Mouse (Mus musculus) MEL (cell line): Measurements from ENCODE around the gene Kcnn3. TPM values are rescaled to one million over a fixed set of nuclear protein-coding genes. Genes with fewer than 3 reads are reported as not detected.

Source experiments
- DNase-seq: peaks from one replicate; pipeline ENCODE4 v3.0.0; 2011; ENCODE audit warnings: low read depth, low spot score
- H3K27ac ChIP-seq: 2 replicates; pipeline ENCODE4 v1.5.1; 2012; ENCODE audit warnings: low read depth, mild to moderate bottlenecking, control low read depth, low read length, moderate library complexity; ENCODE audit not compliant: control insufficient read depth
- H3K27me3 ChIP-seq, 2 experiments: fragments of 150-350 bp in 1 of 2; sonication (generic) in 1 of 2; 2 replicates each; pipeline ENCODE4 v1.6.1; 2012; ENCODE audit warnings: low read length in 2 of 2, mild to moderate bottlenecking in 2 of 2, improper control_type of control experiment in 1 of 2, moderate library complexity in 1 of 2; ENCODE audit not compliant: insufficient read depth in 2 of 2, control insufficient read depth in 1 of 2
- H3K36me3 ChIP-seq, 2 experiments: 2 replicates each; pipeline ENCODE4 v1.6.1; 2012 to 2014; ENCODE audit warnings: low read length in 2 of 2, improper control_type of control experiment in 1 of 2, inconsistent platforms in 1 of 2, mild to moderate bottlenecking in 1 of 2; ENCODE audit not compliant: insufficient read depth in 2 of 2, control insufficient read depth in 1 of 2
- H3K4me1 ChIP-seq, 2 experiments: fragments of 150-350 bp in 1 of 2; sonication (generic) in 1 of 2; 2 replicates each; pipeline ENCODE4 v1.6.1; 2012; ENCODE audit warnings: low read length in 2 of 2, improper control_type of control experiment in 1 of 2, mild to moderate bottlenecking in 1 of 2; ENCODE audit not compliant: insufficient read depth in 2 of 2, control insufficient read depth in 1 of 2
- H3K4me3 ChIP-seq, 2 experiments: fragments of 150-350 bp in 1 of 2; sonication (generic) in 1 of 2; 2 replicates each; pipeline ENCODE4 v1.5.1; 2012; ENCODE audit warnings: low read depth in 2 of 2, low read length in 2 of 2, mild to moderate bottlenecking in 2 of 2, moderate library complexity in 2 of 2, control low read depth in 1 of 2, improper control_type of control experiment in 1 of 2; ENCODE audit not compliant: control insufficient read depth in 1 of 2, insufficient read depth in 1 of 2
- H3K79me2 ChIP-seq: 2 replicates; pipeline ENCODE4 v1.6.1; 2012; ENCODE audit warnings: mild to moderate bottlenecking, low read length, moderate library complexity; ENCODE audit not compliant: control insufficient read depth, poor library complexity, insufficient read depth
- H3K9ac ChIP-seq: 2 replicates; pipeline ENCODE4 v1.6.1; 2012; ENCODE audit warnings: low read depth, mild to moderate bottlenecking, control low read depth, low read length, moderate library complexity; ENCODE audit not compliant: control insufficient read depth, poor library complexity, severe bottlenecking
- H3K9me3 ChIP-seq: fragments of 150-350 bp; sonication (generic); replicated peaks from 2 replicates; pipeline ENCODE4 v1.6.1; 2012; ENCODE audit warnings: mild to moderate bottlenecking, low read length, improper control_type of control experiment, moderate library complexity; ENCODE audit not compliant: insufficient read depth
- CHD2 ChIP-seq: IDR thresholded peaks from 2 replicates; pipeline ENCODE4 v1.6.1; 2011; ENCODE audit warnings: low read length, improper control_type of control experiment
- CTCF ChIP-seq, 3 experiments: IDR thresholded peaks in 2 of 3; conservative IDR thresholded peaks in 1 of 3; 2 replicates each; pipeline ENCODE4 v1.5.1; 2011 to 2012; ENCODE audit warnings: low read length in 3 of 3, low read depth in 2 of 3, mild to moderate bottlenecking in 2 of 3, improper control_type of control experiment in 1 of 3, inconsistent platforms in 1 of 3, mixed read lengths in 1 of 3, moderate library complexity in 1 of 3; ENCODE audit not compliant: control insufficient read depth in 1 of 3, insufficient read depth in 1 of 3, poor library complexity in 1 of 3, severe bottlenecking in 1 of 3
- E2F4 ChIP-seq: IDR thresholded peaks from 2 replicates; pipeline ENCODE4 v1.6.1; 2011; ENCODE audit warnings: low read depth, low read length, improper control_type of control experiment, borderline replicate concordance
- ELF1 ChIP-seq: IDR thresholded peaks from 2 replicates; pipeline ENCODE4 v1.6.1; 2014; ENCODE audit warnings: low read depth, mild to moderate bottlenecking, inconsistent platforms, low read length, improper control_type of control experiment, moderate library complexity
- ETS1 ChIP-seq: IDR thresholded peaks from 2 replicates; pipeline ENCODE4 v1.6.1; 2012; ENCODE audit warnings: low read depth, mild to moderate bottlenecking, inconsistent platforms, low read length, improper control_type of control experiment, moderate library complexity
- HCFC1 ChIP-seq: IDR thresholded peaks from 2 replicates; pipeline ENCODE4 v1.6.1; 2012; ENCODE audit warnings: low read depth, mild to moderate bottlenecking, inconsistent platforms, low read length, improper control_type of control experiment, moderate library complexity
- JUND ChIP-seq: IDR thresholded peaks from 2 replicates; pipeline ENCODE4 v1.6.1; 2011; ENCODE audit warnings: low read depth, mild to moderate bottlenecking, improper control_type of control experiment, low read length
- MAX ChIP-seq: IDR thresholded peaks from 2 replicates; pipeline ENCODE4 v1.6.1; 2011; ENCODE audit warnings: low read length, improper control_type of control experiment
- MAZ ChIP-seq: IDR thresholded peaks from 2 replicates; pipeline ENCODE4 v1.6.1; 2012; ENCODE audit warnings: low read depth, mild to moderate bottlenecking, inconsistent platforms, low read length, improper control_type of control experiment
- MEF2A ChIP-seq: IDR thresholded peaks from 2 replicates; pipeline ENCODE4 v1.6.1; 2014; ENCODE audit warnings: low read depth, mild to moderate bottlenecking, inconsistent platforms, low read length, improper control_type of control experiment; ENCODE audit not compliant: poor library complexity, insufficient replicate concordance, severe bottlenecking; ENCODE audit errors: extremely low read depth
- MXI1 ChIP-seq: IDR thresholded peaks from 2 replicates; pipeline ENCODE4 v1.6.1; 2011; ENCODE audit warnings: mild to moderate bottlenecking, low read depth, low read length, improper control_type of control experiment
- MYB ChIP-seq: IDR thresholded peaks from 2 replicates; pipeline ENCODE4 v1.6.1; 2011; ENCODE audit warnings: mild to moderate bottlenecking, low read depth, low read length, improper control_type of control experiment
- MYC ChIP-seq: IDR thresholded peaks from 2 replicates; pipeline ENCODE4 v1.6.1; 2011; ENCODE audit warnings: low read depth, mild to moderate bottlenecking, low read length, improper control_type of control experiment, moderate library complexity
- NELFE ChIP-seq: IDR thresholded peaks from 2 replicates; pipeline ENCODE4 v1.6.1; 2011; ENCODE audit warnings: low read depth, low read length, improper control_type of control experiment
- NRF1 ChIP-seq: IDR thresholded peaks from 2 replicates; pipeline ENCODE4 v1.6.1; 2014; ENCODE audit warnings: low read depth, mild to moderate bottlenecking, inconsistent platforms, low read length, improper control_type of control experiment, moderate library complexity; ENCODE audit not compliant: poor library complexity, insufficient read depth, severe bottlenecking
- POLR2A ChIP-seq, 2 experiments: IDR thresholded peaks; 2 replicates each; pipeline ENCODE4 v1.6.1; 2011 to 2012; ENCODE audit warnings: low read length in 2 of 2, mild to moderate bottlenecking in 2 of 2, control low read depth in 1 of 2, improper control_type of control experiment in 1 of 2, low read depth in 1 of 2, moderate library complexity in 1 of 2; ENCODE audit not compliant: control insufficient read depth in 1 of 2, insufficient read depth in 1 of 2, poor library complexity in 1 of 2
- POLR2AphosphoS5 ChIP-seq: IDR thresholded peaks from 2 replicates; pipeline ENCODE4 v1.6.1; 2012; ENCODE audit warnings: low read depth, borderline replicate concordance, mild to moderate bottlenecking, inconsistent platforms, low read length, moderate library complexity, mixed read lengths
- SIN3A ChIP-seq: IDR thresholded peaks from 2 replicates; pipeline ENCODE4 v1.6.1; 2012; ENCODE audit warnings: low read length, improper control_type of control experiment, inconsistent platforms
- TAL1 ChIP-seq: IDR thresholded peaks from 2 replicates; pipeline ENCODE4 v1.6.1; 2012; ENCODE audit warnings: mild to moderate bottlenecking, inconsistent platforms, low read length, moderate library complexity, mixed read lengths
- TBP ChIP-seq: IDR thresholded peaks from 2 replicates; pipeline ENCODE4 v1.8.0; 2011; ENCODE audit warnings: low read depth, low read length, improper control_type of control experiment
- TCF12 ChIP-seq: IDR thresholded peaks from 2 replicates; pipeline ENCODE4 v1.6.1; 2014; ENCODE audit warnings: low read depth, mild to moderate bottlenecking, inconsistent platforms, low read length, improper control_type of control experiment, moderate library complexity
- UBTF ChIP-seq: IDR thresholded peaks from 2 replicates; pipeline ENCODE4 v1.6.1; 2012; ENCODE audit warnings: low read depth, mild to moderate bottlenecking, inconsistent platforms, low read length, improper control_type of control experiment, moderate library complexity, borderline replicate concordance; ENCODE audit not compliant: insufficient read depth
- USF1 ChIP-seq: IDR thresholded peaks from 2 replicates; pipeline ENCODE4 v1.6.1; 2014; ENCODE audit warnings: low read depth, mild to moderate bottlenecking, inconsistent platforms, low read length, improper control_type of control experiment, moderate library complexity
- ZC3H11A ChIP-seq: IDR thresholded peaks from 2 replicates; pipeline ENCODE4 v1.6.1; 2012; ENCODE audit warnings: low read depth, mild to moderate bottlenecking, inconsistent platforms, low read length, improper control_type of control experiment
- ZKSCAN1 ChIP-seq: IDR thresholded peaks from 2 replicates; pipeline ENCODE4 v1.6.1; 2012; ENCODE audit warnings: low read depth, mild to moderate bottlenecking, inconsistent platforms, low read length, improper control_type of control experiment, moderate library complexity
- ZMIZ1 ChIP-seq: IDR thresholded peaks from 2 replicates; pipeline ENCODE4 v1.6.1; 2012; ENCODE audit warnings: low read depth, mild to moderate bottlenecking, inconsistent platforms, low read length, improper control_type of control experiment, moderate library complexity
- ZNF384 ChIP-seq: IDR thresholded peaks from 2 replicates; pipeline ENCODE4 v1.6.1; 2012; ENCODE audit warnings: low read depth, mild to moderate bottlenecking, inconsistent platforms, low read length, improper control_type of control experiment
- polyA plus RNA-seq, 2 experiments: library from polyadenylated mRNA; stranded (reverse) in 1 of 2; unstranded in 1 of 2; fragments of >175 nt in 1 of 2; fragments of >200 nt in 1 of 2; gene quantifications; 2 replicates each; pipeline versions ENCODE4 v1.2.1 to v1.2.4; 2012; ENCODE audit warnings: low replicate concordance in 2 of 2, low read depth in 1 of 2; ENCODE audit not compliant: insufficient read length in 2 of 2, insufficient read depth in 1 of 2, missing spikeins in 1 of 2
- total RNA-seq: library from RNA; depleted of rRNA; stranded (reverse); fragments of 300-350 nt; gene quantifications from 2 replicates; pipeline ENCODE4 v1.2.3, GENCODE M21; 2012

Kcnn3 gene
- total and polyA plus RNA-seq, 3 experiments: 0.04 TPM; not detected in 2

GRCm38 (mm10) chr3:89646813-89647255, 126.9 kb downstream of the Kcnn3 start:
- Histone ChIP-seq H3K27ac (no peak overlapping the region), H3K9me3 (no peaks in the 10 kb centered on the region), H3K4me3 (no peak overlapping the region), H3K36me3 (no peaks in the 10 kb centered on the region), H3K9ac (no peak overlapping the region), H3K27me3 (peaks cover 14 to 21% of the 10 kb centered on the region in 2 experiments), H3K4me1 (no peaks in the 10 kb centered on the region), H3K79me2 (no peaks in the 10 kb centered on the region)
- no peak for DNase-seq
- no peak for TF ChIP-seq UBTF
- no peak for TF ChIP-seq JUND
- TF ChIP-seq MYC: no peak
- no peak for TF ChIP-seq E2F4
- TF ChIP-seq MYB: no peak
- TF ChIP-seq MAX: no peak
- TF ChIP-seq CHD2: no peak
- TF ChIP-seq TAL1: no peak
- no peak for TF ChIP-seq USF1
- TF ChIP-seq TBP: no peak
- TF ChIP-seq NRF1: no peak
- no peak for TF ChIP-seq MXI1

GRCm38 (mm10) chr3:89647268-89647874, 127.4 kb downstream of the Kcnn3 start:
- Histone ChIP-seq H3K27me3 (peaks cover 17 to 25% of the 10 kb centered on the region in 2 experiments), H3K36me3 (no peaks in the 10 kb centered on the region), H3K9me3 (no peaks in the 10 kb centered on the region), H3K4me3 (no peak overlapping the region), H3K9ac (no peak overlapping the region), H3K79me2 (no peaks in the 10 kb centered on the region), H3K27ac (no peak overlapping the region), H3K4me1 (no peaks in the 10 kb centered on the region)
- DNase-seq: no peak
- no peak for TF ChIP-seq ZNF384
- TF ChIP-seq POLR2AphosphoS5: no peak
- no peak for TF ChIP-seq ZKSCAN1
- TF ChIP-seq ZMIZ1: no peak
- no peak for TF ChIP-seq TCF12
- no peak for TF ChIP-seq MYC
- TF ChIP-seq TBP: no peak
- TF ChIP-seq ETS1: no peak
- no peak for TF ChIP-seq JUND
- no peak for TF ChIP-seq ELF1
- TF ChIP-seq POLR2A (IDR thresholded peaks at IDR 0.05; ENCODE audit: control insufficient read depth in 1 of 2, insufficient read depth in 1 of 2, low read depth in 1 of 2, low read length in 2 of 2, poor library complexity in 1 of 2): no peak
- no peak for TF ChIP-seq HCFC1
- no peak for TF ChIP-seq ZC3H11A
- TF ChIP-seq NELFE: no peak
- no peak for TF ChIP-seq E2F4
- no peak for TF ChIP-seq CTCF (IDR thresholded peaks at IDR 0.05 in 2 of 3, conservative IDR thresholded peaks at IDR 0.05 in 1 of 3; ENCODE audit: control insufficient read depth in 1 of 3, insufficient read depth in 1 of 3, low read depth in 2 of 3, low read length in 3 of 3, poor library complexity in 1 of 3, severe bottlenecking in 1 of 3)
- no peak for TF ChIP-seq MAZ
- TF ChIP-seq MEF2A: no peak
- TF ChIP-seq NRF1: no peak
- TF ChIP-seq SIN3A: no peak
